Mouse (Mus musculus) embryonic fibroblast, embryonic 13.5 days (primary cell): ENCODE measurements around the gene Atp6v1c2.

Source experiments
- CTCF ChIP-seq: IDR thresholded peaks from 2 replicates; pipeline ENCODE4 v1.5.1; 2011; ENCODE audit warnings: mild to moderate bottlenecking, control low read depth, low read length, moderate library complexity, borderline replicate concordance; ENCODE audit not compliant: insufficient read depth
- POLR2A ChIP-seq: IDR thresholded peaks from 2 replicates; pipeline ENCODE4 v1.6.1; 2011; ENCODE audit warnings: low read depth, mild to moderate bottlenecking, control low read depth, low read length, moderate library complexity

GRCm38 (mm10) chr12:17241614-17242013 lies 87.5 kb downstream of the Atp6v1c2 start:
- TF ChIP-seq POLR2A (no peak), CTCF (no peak)
